Mouse (Mus musculus): ENCODE results near the gene Dedd. TPM values are rescaled to one million over a fixed set of nuclear protein-coding genes. Genes with fewer than 3 reads are reported as not detected.

Dedd gene
- total RNA-seq, 1 experiment from 2014 or later: 35.9 TPM

DNA sequence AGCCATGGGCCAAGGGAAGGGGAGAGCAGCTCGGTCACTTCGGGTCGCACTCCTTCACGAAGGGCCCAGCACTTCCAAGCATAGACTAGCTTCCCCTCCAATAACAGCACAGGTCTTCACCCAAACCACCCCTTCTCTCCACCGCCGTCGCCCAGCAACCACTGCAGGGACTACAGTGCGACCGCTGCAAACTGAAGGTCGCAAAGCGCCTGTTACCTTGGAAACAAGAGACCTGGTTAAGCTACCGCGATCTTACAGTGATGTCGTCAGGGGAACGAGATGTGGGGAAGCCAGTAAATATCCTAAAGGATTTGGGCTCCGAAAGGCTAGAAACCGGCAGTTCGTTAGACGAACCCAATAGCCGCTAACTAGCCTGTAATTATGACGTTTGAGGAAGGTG, 31.7 kb downstream of the Dedd start, which contains the start of gene Klhdc9:
Gene Klhdc9 (minus strand): TSS at position 143 of the 400 bp plus-strand sequence.
- peak; percentile 82 for DNase-seq

DNA sequence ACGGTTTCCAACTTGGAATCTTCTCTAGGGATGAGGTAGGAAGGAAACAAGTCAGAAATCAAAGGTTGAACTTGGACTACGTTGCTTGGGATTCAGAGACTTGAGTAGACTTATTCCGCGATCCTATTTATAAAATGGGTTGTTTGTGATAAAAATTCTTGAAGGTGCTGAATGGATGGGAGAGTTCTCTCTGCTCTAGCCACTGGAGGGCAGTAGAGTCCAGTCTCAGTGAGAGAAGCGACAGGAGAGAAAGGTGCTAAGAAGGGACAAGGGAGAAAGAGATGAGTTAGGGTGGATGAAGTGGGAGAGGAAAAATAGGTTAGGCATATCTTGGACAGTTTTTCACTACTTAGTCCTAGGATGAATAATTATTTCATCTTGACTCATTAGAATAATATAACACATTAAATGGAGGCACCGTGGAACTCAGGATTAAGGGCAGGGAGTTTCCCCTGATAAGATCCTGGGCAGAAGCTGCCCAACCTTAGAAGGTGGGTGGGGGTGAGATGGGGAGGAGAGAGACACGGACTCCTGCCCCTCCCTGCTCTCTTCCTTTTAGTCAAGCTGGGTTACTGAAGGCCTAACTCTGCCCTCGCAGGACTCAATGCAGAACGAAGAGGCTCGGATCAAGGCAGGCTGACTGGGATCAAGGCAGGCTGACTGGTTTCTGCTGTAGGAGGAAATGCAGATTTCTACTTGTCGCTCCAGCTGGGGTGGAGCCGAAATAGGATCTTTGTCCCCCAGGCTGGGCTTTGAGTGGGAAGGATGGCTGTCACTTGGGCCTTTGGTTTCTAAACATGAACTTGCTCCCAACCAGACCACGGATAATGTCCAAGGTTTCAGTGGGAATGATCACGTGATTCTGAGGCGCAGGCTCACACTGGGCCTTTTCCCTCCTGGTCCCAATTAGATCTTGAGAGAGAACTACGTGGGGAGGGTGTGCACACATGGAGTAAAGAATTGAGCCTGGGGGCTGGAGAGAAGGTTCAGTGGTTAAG, 32.5 kb downstream of the Dedd start:
- peak; percentile 61 for DNase-seq

- DNase-seq: no peak
Observed at GRCm38 (mm10) chr1:171365934-171366333, 37.0 kb downstream of the Dedd start.

- DNase-seq: no peak
Observed at GRCm38 (mm10) chr1:171369845-171370556, 41.1 kb downstream of the Dedd start, which contains the start of gene Nectin4. TSS of gene Nectin4 (plus strand) at chr1:171370099.

DNA sequence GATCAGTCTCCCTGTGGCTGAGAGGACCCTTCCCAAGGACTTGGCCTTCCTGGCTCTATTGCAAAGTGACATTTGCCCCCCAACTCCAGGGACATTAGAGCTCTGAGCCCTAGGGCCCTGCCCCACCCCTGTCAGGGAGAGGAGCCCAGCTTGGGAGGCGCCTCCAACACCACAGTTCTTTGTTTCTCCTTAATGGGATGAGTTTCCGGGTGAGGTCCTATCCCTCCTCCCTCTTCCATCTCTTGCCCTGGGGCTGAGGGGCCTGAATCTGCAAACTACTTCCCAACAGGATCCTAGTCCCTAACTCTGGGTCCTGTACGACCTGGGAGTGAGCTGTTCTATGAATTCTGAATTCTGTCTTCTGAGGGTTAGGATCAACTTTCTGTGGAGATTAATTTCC, 43.9 kb downstream of the Dedd start:
- DNase-seq: no peak

DNA sequence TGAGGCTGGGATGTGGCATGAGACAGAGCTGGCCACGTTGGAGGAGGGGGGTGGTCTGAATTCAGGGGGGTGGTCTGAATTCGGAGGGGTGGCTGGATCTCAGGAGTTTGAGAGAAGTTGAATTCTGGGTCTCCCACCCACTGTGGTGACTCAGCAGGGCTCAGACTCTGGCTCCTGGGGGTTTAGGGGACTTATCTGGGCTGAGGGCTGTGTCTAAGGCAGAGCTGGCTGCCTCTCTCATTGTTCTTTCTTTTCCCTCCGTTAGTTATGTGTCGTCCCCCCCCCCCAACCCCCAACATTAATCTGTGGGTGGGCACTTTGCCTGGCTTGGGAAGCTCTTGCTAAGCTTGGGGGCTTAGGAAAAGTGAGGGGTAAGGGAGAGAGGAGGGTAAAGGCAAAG, 45.0 kb downstream of the Dedd start:
- no peak for DNase-seq

DNA sequence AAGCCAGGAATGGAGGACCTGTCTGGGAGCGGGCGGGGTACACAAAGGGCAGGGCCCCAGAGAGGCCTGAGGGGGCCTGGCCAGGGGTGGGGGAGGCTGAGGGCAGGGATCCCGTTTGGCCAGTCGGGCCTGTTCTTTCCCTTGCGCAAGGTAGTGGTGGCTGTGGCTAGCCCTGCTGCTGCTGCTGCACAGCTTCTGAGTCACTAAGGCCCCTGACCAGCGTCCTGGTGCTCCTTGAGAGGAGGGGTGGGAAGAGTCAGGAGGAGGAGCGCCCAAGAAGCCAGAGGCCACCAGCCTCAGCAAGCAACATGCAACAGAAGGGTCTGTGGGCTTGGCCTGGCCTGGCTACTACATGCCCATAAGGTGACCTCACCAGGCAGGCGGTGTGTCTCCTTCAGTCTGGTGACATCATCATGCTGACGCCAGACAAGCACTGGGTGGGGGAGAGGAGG, 46.7 kb downstream of the Dedd start:
- DNase-seq: no peak

DNA sequence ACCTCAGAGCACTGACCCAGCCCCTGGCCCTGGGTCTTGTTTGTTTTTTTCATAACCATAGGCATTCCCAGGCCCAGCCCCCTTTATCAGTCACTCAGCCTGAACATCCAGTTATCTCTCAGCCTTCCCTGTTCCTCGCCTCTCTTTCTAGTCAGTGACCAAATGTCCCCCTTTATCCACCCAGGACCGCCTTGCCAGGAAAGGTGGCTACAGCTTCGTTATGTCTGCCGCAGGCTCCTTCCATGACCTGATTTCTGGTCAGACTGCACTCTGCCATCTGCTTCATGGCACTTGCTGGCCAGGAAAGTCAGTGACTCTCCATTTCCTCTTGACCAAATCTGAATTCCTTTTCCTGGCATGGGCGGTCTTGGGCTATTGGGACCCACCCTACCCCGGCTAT, 49.4 kb downstream of the Dedd start:
- DNase-seq: no peak

GRCm38 (mm10) chr1:171379935-171380599, 51.1 kb downstream of the Dedd start:
- peak; percentile 80 for DNase-seq

GRCm38 (mm10) chr1:171382096-171382620, 53.2 kb downstream of the Dedd start:
- no peak for DNase-seq

DNA sequence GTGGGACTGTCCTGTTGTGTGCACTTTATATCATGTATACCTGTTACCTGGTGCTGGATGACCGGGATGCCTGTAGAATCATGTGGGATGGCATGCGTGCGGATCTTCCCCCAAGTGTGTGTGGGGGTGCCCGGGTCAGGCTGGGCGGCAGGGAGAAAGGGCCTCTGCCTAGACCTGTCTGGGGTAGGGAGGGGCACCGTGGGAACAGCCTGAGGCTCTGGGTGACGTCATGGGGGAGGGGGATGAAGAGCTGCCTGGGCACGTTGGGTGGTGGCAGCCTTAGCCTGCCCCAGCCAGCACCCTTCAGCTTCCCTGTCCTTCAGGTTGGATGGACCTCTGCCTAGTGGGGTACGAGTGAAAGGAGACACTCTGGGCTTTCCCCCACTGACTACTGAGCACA, 55.4 kb downstream of the Dedd start:
- DNase-seq: no peak

DNA sequence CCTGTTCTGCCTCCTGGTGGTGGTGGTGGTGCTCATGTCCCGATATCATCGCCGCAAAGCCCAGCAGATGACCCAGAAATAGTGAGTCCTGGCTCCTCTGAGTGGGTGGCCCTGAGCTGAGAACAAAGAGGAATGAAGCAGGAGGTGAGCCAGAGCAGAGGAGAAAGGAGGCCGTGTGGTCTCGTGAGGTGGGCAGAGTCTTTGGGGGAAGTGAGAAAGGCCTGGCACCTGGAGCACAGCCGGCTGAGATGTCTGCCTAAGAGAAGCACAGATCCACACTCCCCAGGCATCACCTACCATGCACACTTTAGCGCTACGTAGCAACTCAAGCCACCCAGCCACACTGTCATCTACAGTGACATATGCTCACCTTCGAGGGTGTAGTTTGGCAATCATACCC, 56.2 kb downstream of the Dedd start:
- no peak for DNase-seq

DNA sequence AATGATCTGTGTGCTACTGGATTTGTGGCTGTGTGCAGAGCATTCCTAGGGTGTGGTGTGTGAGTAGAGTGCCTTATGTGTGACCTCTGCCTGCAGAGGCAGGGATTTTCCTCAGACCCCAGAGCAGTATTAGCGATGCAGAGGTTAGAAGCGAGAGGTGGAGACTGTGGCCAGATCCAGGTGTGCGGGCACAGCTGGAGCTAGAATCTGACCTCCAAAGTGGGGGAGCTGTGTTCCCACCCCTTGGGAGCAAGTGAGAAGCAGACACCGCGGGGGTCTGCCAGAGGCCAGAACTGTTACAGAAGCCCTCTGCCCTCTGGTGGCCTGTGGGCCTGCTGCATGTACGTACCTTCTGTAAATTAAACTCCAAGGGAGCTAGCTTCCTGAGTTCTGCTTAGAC, 58.2 kb downstream of the Dedd start:
- no peak for DNase-seq

DNA sequence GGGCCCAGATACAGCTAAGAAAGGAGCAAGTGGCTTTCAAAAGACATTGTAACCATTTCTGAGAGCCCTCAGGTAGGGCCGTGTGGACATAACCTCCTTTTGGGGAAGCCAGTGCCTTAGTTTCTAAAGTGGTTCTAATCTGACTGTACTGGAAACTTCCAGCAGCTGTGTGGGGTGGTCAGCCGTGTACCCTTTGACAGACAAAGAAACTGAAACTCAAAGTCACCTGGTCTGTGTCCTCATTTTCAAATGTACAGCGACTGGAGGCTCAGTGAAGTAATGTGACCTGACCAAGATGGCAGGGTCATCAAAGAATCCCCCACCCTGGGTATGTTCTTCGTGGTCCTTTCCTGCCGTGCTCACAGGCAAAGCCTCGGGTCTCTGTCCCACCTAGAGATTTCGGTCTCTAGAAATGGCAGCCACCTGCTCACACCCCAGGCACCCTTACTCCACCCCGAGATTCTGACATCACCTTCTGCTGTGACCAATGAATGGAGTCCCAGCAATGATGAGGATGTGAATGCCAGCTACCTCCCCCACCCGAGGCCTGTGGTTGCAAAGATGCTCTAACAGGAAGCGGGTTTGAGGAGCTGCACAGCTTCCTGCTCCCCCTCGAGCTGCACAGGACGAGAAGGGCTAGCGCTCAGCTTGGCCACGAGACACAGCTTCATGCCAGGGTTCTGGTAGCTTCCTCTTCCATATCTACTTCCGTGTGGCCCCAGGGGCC, 59.6 kb downstream of the Dedd start, which contains the start of gene Arhgap30:
Gene Arhgap30 (plus strand): TSS at position 579 of the 727 bp plus-strand sequence.
- no peak for DNase-seq

DNA sequence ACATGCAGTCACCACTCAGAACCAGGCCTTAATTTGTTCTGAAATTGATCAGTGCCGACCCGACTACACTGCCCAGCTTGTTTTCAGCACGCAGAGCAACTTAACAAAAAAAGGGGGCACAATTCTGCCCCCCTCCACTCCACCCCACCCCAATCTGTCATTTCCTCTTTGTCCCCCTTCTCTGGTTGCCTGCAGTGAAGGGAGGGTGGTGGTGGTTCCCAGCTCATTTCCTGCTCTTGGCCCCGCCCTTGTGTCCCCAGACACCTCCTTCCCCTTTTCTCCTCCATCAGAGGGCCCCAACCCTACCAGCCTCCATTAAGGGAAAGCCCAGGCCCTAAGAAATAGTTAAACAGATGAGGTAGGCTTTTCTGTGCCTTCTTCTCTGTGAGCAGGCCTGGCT, 61.2 kb downstream of the Dedd start:
- DNase-seq: no peak

Other genes starting within 250 kb of the Dedd start
- gene Cfap126, start 215.2 kb upstream of the Dedd start, total RNA-seq (2021): 2.3 and 4.5 TPM in 2 replicates
- gene Sdhc, start 178.5 kb upstream of the Dedd start, total RNA-seq (2021): 372 and 386 TPM in 2 replicates
- gene Mpz, start 178.4 kb upstream of the Dedd start, total RNA-seq (2021): 0.88 and 2.9 TPM in 2 replicates
- 36.1 and 37.7 TPM in 2 replicates for gene Pcp4l1, start 132.9 kb upstream of the Dedd start, total RNA-seq (2021)
- 3.0 TPM in 1 of 2 replicates, not detected in the other for gene Nr1i3, start 115.2 kb upstream of the Dedd start, total RNA-seq (2021)
- 32.9 and 43.7 TPM in 2 replicates for gene Tomm40l, start 106.6 kb upstream of the Dedd start, total RNA-seq (2021)
- 2.1 and 105 TPM in 2 replicates for gene Apoa2, start 104.1 kb upstream of the Dedd start, total RNA-seq (2021)
- 11.1 and 13.7 TPM in 2 replicates for gene Fcer1g, start 94.8 kb upstream of the Dedd start, total RNA-seq (2021)
- 0.62 and 0.67 TPM in 2 replicates for gene Adamts4, start 78.7 kb upstream of the Dedd start, total RNA-seq (2021)
- 565 and 662 TPM in 2 replicates for gene Ndufs2, start 77.8 kb upstream of the Dedd start, total RNA-seq (2021)
- 36.9 and 38.1 TPM in 2 replicates for gene B4galt3, start 58.8 kb upstream of the Dedd start, total RNA-seq (2021)
- gene Ppox, start 48.0 kb upstream of the Dedd start, total RNA-seq (2021): 41.6 and 54.7 TPM in 2 replicates
- 47.8 and 50.5 TPM in 2 replicates for gene Usp21, start 41.2 kb upstream of the Dedd start, total RNA-seq (2021)
- gene Ufc1, start 34.1 kb upstream of the Dedd start, total RNA-seq (2021): 132 and 151 TPM in 2 replicates
- 83.2 and 86.9 TPM in 2 replicates for gene Nit1, start 16.5 kb downstream of the Dedd start, total RNA-seq (2021)
- 140 and 145 TPM in 2 replicates for gene Pfdn2, start 16.5 kb downstream of the Dedd start, total RNA-seq (2021)
- 1.4 and 4.9 TPM in 2 replicates for gene Klhdc9, start 31.7 kb downstream of the Dedd start, total RNA-seq (2021)
- 0.12 TPM in 1 of 2 replicates, not detected in the other for gene Nectin4, start 41.0 kb downstream of the Dedd start, total RNA-seq (2021)
- gene Arhgap30, start 59.8 kb downstream of the Dedd start, total RNA-seq (2021): 1.8 and 2.2 TPM in 2 replicates
- gene Usf1, start 82.2 kb downstream of the Dedd start, total RNA-seq (2021): 62.9 and 95.1 TPM in 2 replicates
- gene Tstd1, start 89.7 kb downstream of the Dedd start, total RNA-seq (2021): 5.2 and 6.3 TPM in 2 replicates
- gene F11r, start 108.4 kb downstream of the Dedd start, total RNA-seq (2021): 40.1 and 59.7 TPM in 2 replicates
- 9.2 and 11.9 TPM in 2 replicates for gene Alyref2, start 174.3 kb downstream of the Dedd start, total RNA-seq (2021)
- not detected in 2 replicates for gene Itln1, start 206.1 kb downstream of the Dedd start, total RNA-seq (2021)
- 0.70 TPM in 1 of 2 replicates, not detected in the other for gene Cd244a, start 230.0 kb downstream of the Dedd start, total RNA-seq (2021)